Mouse (Mus musculus) megakaryocyte-erythroid progenitor cell, adult 5-6 weeks (primary cell): ENCODE data around the gene Tmem185a. TPM values are rescaled to one million over a fixed set of nuclear protein-coding genes. Genes with fewer than 3 reads are reported as not detected.
"Not testable (repeated sequence)": the region's sequence is repeated elsewhere in the genome, so short reads cannot be mapped to it uniquely, and the experiment has no call there.

ENCODE experiments used
- ATAC-seq: replicated peaks from 2 replicates; pipeline ENCODE4 v1.8.0; 2016; ENCODE audit warnings: mild to moderate bottlenecking, inconsistent platforms; ENCODE audit not compliant: severe bottlenecking, poor library complexity, low FRiP score, low TSS enrichment
- total RNA-seq, 2 experiments: library from RNA; stranded (forward) in 1 of 2; stranded (reverse) in 1 of 2; fragments of 200-1000, 215-1000 nt in 1 of 2; fragments of >200 nt in 1 of 2; fragmentation: Nextera tagmentation in 1 of 2; gene quantifications; 2 replicates each; pipeline ENCODE4 v1.2.3; 2014 to 2017

The Tmem185a gene
- total RNA-seq (2014; fragmentation: Nextera tagmentation) (14.2 and 17.9 TPM in 2 replicates), total RNA-seq (2017) (4.3 and 7.5 TPM in 2 replicates)

- ATAC-seq = peak; percentile 95
These were observed at the start of gene Tmem185a for GRCm38 (mm10) chrX:70476792-70477776. Tmem185a (minus strand) TSS chrX:70477180.

DNA sequence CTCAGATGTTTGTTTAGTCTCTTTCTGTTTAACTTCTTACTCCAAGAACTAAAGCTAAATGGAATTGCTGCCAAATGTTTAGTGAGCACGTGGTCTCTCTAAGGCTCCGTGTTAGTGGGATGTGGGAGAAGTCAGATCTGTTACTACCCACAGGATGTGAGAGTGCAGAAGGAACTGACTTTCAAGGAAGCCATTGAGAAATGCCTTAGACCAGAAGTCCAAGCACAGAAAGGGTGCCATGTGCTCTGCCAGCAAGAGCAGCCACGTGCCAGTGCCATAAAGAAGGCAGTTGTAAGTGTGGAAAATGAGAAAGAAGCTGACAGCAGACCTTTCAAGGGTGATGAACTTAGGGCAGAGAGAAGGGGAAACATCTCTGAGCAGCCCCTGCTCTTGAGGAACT is 37.4 kb upstream of the Tmem185a start:
- ATAC-seq = not testable (repeated sequence)

GRCm38 (mm10) chrX:70487328-70487727 is 10.3 kb upstream of the Tmem185a start:
- ATAC-seq = 0 out of 2 replicates have a peak, but pooled peaks have one; percentile 52

DNA sequence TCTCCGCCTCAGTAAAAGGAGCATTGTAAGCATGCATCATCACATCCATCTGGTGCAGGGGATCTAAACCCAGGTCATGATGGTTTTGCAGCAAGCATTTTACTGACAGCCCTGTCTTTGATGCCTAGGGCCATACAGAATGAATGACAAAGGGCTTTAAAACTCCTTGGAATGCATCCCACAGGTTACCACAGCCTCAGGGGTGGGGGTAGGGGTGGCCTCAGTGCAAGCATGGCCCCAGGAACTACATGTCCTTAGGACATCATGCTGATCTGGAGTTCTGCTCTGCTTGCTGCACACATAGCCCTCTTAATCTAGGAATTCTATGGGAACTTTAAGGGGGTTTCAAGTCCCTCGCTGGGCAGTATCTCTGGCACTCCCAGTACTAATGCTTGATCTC is 5.2 kb upstream of the Tmem185a start:
- ATAC-seq = no peak

DNA sequence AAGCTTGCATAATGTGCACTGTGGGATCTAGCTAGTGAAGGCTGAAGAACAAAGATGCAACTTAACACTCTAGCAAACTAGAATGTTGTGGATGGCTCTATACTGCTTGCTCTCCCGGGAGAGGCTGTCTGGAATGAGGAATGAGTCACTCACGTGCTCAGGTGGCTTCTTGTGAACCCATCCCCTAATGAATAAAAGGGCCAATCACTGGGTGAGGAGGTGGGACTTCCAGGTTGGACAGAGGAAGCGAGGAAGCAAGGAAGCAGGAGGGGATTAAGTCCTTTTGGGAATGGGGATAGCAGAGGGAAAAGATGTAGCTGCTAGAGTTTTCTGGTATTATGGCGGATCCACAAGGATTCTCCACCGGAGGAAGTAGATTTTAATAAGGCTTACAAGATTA is 1.7 kb upstream of the Tmem185a start:
- no peak for ATAC-seq

GRCm38 (mm10) chrX:70475215-70475765 is 1.7 kb downstream of the Tmem185a start:
- ATAC-seq = no peak

- ATAC-seq = no peak
These were observed 10.1 kb downstream of the Tmem185a start for GRCm38 (mm10) chrX:70466897-70467296.

DNA sequence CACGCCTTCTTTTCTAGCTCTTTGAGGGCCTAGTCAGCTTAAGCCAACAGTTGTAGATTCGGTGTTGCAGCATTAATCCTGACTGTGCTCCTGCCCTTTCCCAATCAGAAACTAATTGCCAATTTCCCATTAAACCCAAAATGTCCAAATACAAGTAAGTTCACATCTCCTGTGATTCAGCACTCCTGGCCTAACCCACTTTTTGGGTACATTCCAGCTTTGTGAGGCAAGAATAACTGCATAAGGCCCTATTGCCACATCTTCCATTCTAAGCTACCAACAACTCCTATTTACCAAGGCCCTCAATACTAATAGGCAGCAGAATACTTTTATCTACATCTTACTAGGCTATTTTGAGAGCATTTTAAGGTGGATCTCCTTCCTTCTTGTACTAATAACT is 11.5 kb downstream of the Tmem185a start:
- no peak for ATAC-seq

DNA sequence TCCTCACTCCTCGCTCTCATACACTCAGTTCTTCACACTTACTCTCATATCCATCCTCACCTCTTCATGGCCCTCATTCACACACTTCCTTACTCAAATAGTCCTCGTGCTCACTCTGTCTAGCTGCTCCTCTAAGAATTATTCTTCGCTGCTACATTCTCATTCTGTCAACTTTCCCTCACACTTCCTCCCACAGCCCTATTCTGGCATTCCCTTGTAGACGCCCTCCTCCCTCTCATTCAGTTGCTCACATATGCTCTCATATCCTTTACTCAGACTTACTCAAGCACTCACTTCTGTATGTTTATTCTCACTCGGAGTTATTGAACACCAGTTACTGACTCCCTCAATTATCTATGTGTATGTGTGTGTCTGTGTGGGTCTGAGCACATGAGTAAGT is 13.4 kb downstream of the Tmem185a start:
- no peak for ATAC-seq

DNA sequence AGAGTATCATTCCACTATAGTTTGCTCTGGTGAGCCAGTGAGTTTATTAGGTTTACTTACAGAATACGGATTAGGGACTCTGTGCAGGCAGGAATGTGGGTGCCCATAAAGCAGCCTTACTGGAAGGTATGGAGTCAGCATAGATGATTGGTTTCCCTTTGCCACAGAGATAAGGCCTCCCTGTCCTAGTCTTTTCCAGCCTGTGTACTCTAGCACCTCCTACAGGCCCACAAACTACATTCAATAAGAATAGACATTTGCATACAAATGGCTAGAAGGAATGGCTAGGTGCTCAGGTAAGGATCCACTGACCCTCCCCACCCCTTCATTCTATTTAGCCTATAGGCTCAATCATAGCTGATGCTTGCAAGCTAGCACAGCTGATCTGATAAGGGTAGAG is 24.6 kb downstream of the Tmem185a start:
- ATAC-seq = 0 out of 2 replicates have a peak, but pooled peaks have one; percentile 47

- ATAC-seq = not testable (repeated sequence)
These were observed 51.5 kb downstream of the Tmem185a start for GRCm38 (mm10) chrX:70425473-70425872.

Other genes with a start within 250 kb of the Tmem185a start
- gene Ids, start 112.1 kb downstream of the Tmem185a start, total RNA-seq (2014; fragmentation: Nextera tagmentation) = 10.6 and 16.9 TPM in 2 replicates
- 4.3 and 6.5 TPM in 2 replicates for gene Ids, start 112.1 kb downstream of the Tmem185a start, total RNA-seq (2017)
- gene 1110012L19Rik, start 91.3 kb downstream of the Tmem185a start, total RNA-seq (2014; fragmentation: Nextera tagmentation) = 9.3 and 17.5 TPM in 2 replicates
- 16.9 and 20.4 TPM in 2 replicates for gene 1110012L19Rik, start 91.3 kb downstream of the Tmem185a start, total RNA-seq (2017)